Mouse (Mus musculus) small intestine, adult 2 months (tissue): ENCODE data around the gene Cachd1.

ENCODE experiments used
- CTCF ChIP-seq: fragments of 200-500 bp; IDR thresholded peaks from 2 replicates; pipeline ENCODE4 v1.5.1; 2012; ENCODE audit warnings: low read depth, mild to moderate bottlenecking, control low read depth, inconsistent platforms, low read length, moderate library complexity, mixed read lengths; ENCODE audit not compliant: insufficient replicate concordance, insufficient read length; ENCODE audit errors: extremely low read depth
- POLR2A ChIP-seq: fragments of 200-500 bp; IDR thresholded peaks from 2 replicates; pipeline ENCODE4 v1.6.1; 2012; ENCODE audit warnings: low read depth, mild to moderate bottlenecking, control low read depth, inconsistent platforms, low read length, moderate library complexity

DNA sequence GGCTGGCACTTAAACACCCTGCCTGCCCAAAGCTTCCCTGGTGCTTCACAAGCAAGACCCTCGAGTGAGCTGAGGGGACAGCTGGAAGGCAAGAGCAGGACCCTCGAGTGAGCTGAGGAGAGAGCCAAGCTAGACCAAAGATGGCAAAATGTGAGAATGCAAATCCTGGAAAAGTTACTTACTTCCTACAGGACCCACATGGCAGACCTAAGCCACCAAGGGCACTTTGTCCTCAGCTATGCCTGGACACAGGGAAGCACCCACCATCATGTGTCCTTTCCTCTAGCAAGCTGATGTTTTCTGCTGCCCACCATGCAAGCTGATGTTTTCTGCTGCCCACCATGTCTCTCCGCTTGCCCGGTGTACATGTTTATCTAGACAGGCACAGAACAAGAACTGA is 244.1 kb downstream of the Cachd1 start, which contains the start of gene Gm10577:
- TF ChIP-seq POLR2A (no peak), CTCF (no peak)
